Mouse (Mus musculus) stomach, embryonic 14.5 days (tissue): ENCODE results near the gene Pdk1. TPM values are rescaled to one million over a fixed set of nuclear protein-coding genes. Genes with fewer than 3 reads are reported as not detected.
"Not testable (repeated sequence)": the region's sequence is repeated elsewhere in the genome, so short reads cannot be mapped to it uniquely, and the experiment has no call there.

Experiments used
- ATAC-seq: fragments of 200-750 bp; cut with Nextera tagmentation; 2 replicates; pipeline ENCODE4 v1.8.0; 2017; ENCODE audit warnings: low read depth, moderate TSS enrichment; ENCODE audit not compliant: insufficient number of reproducible peaks, insufficient read depth, low FRiP score
- H3K27ac ChIP-seq: fragments of 300-500 bp; sonication (generic); 2 replicates; pipeline ENCODE4 v1.5.1; 2014; ENCODE audit warnings: mild to moderate bottlenecking, low read length, moderate library complexity, mixed read lengths
- H3K27me3 ChIP-seq: fragments of 300-500 bp; sonication (generic); 2 replicates; pipeline ENCODE4 v1.6.1; 2014; ENCODE audit warnings: low read length, control low read depth, mixed read lengths; ENCODE audit not compliant: control insufficient read depth, insufficient read depth
- H3K36me3 ChIP-seq: fragments of 300-500 bp; sonication (generic); 2 replicates; pipeline ENCODE4 v1.6.1; 2014; ENCODE audit warnings: mild to moderate bottlenecking, control low read depth, low read length, moderate library complexity, mixed read lengths; ENCODE audit not compliant: control insufficient read depth, insufficient read depth
- H3K4me1 ChIP-seq: fragments of 300-500 bp; sonication (generic); 2 replicates; pipeline ENCODE4 v1.6.1; 2014; ENCODE audit warnings: low read length, control low read depth, mixed read lengths; ENCODE audit not compliant: control insufficient read depth, insufficient read depth
- H3K4me2 ChIP-seq: fragments of 300-500 bp; sonication (generic); replicated peaks from 2 replicates; pipeline ENCODE4 v1.6.1; 2014; ENCODE audit warnings: low read depth, low read length, control low read depth
- H3K4me3 ChIP-seq: fragments of 300-500 bp; sonication (generic); 2 replicates; pipeline ENCODE4 v1.5.1; 2014; ENCODE audit warnings: low read depth, low read length, control low read depth
- H3K9ac ChIP-seq: fragments of 300-500 bp; sonication (generic); replicated peaks from 2 replicates; pipeline ENCODE4 v1.6.1; 2014; ENCODE audit warnings: low read depth, mild to moderate bottlenecking, control low read depth, low read length, moderate library complexity, mixed read lengths
- H3K9me3 ChIP-seq: fragments of 300-500 bp; sonication (generic); 2 replicates; pipeline ENCODE4 v1.6.1; 2016; ENCODE audit warnings: low read depth, low read length, control low read depth; ENCODE audit not compliant: control insufficient read depth
- WGBS: fragments of 180-500 bp; shearing (Covaris S2); extraction: QIAGEN DNeasy Blood & Tissue Kit; methylation state at CpG from one replicate; pipeline ENCODE4 v1.1.7; 2014; 5-methylcytosine and 5-hydroxymethylcytosine counted together
- polyA plus RNA-seq: library from polyadenylated mRNA; unstranded; fragments of >200 nt; fragmentation: Nextera tagmentation; extraction: Ambion mirVana; gene quantifications from 2 replicates; pipeline ENCODE4 v1.2.1, GENCODE M21; 2014

The Pdk1 gene
- polyA plus RNA-seq, 1 experiment from 2014 or later = 71.6 TPM

GRCm38 (mm10) chr2:71897420-71897819 lies 24.4 kb downstream of the Pdk1 start:
- peaks cover 17% of the 10 kb centered on the region for H3K36me3 ChIP-seq
- H3K9me3 ChIP-seq = no peaks in the 10 kb centered on the region
- WGBS = 88% methylated on average over 12 of the region's 12 CpGs
- H3K4me2 ChIP-seq = no peak overlapping the region
- no peak overlapping the region for H3K27ac ChIP-seq
- H3K9ac ChIP-seq = no peak overlapping the region
- H3K27me3 ChIP-seq = no peaks in the 10 kb centered on the region
- no peak for ATAC-seq
- H3K4me3 ChIP-seq = no peak overlapping the region
- H3K4me1 ChIP-seq = no peaks in the 10 kb centered on the region

GRCm38 (mm10) chr2:71898335-71898856 lies 25.4 kb downstream of the Pdk1 start:
- no peak overlapping the region for H3K4me3 ChIP-seq
- 55% methylated on average over 8 of the region's 8 CpGs for WGBS
- H3K9me3 ChIP-seq = no peaks in the 10 kb centered on the region
- H3K4me1 ChIP-seq = no peaks in the 10 kb centered on the region
- H3K4me2 ChIP-seq = no peak overlapping the region
- no peak overlapping the region for H3K9ac ChIP-seq
- no peaks in the 10 kb centered on the region for H3K27me3 ChIP-seq
- peaks cover 12% of the 10 kb centered on the region; the same call in 1 of the 2 replicates for H3K36me3 ChIP-seq
- no peak overlapping the region for H3K27ac ChIP-seq
- ATAC-seq = no peak

GRCm38 (mm10) chr2:71899886-71900285 lies 26.9 kb downstream of the Pdk1 start:
- H3K9ac ChIP-seq = no peak overlapping the region
- no peak overlapping the region for H3K4me2 ChIP-seq
- no peak overlapping the region for H3K4me3 ChIP-seq
- no peaks in the 10 kb centered on the region for H3K9me3 ChIP-seq
- no peak overlapping the region for H3K27ac ChIP-seq
- peaks cover 12% of the 10 kb centered on the region; the same call in 1 of the 2 replicates for H3K36me3 ChIP-seq
- H3K4me1 ChIP-seq = no peaks in the 10 kb centered on the region
- no peak for ATAC-seq
- 86% methylated on average over 15 of the region's 15 CpGs for WGBS
- no peaks in the 10 kb centered on the region for H3K27me3 ChIP-seq

GRCm38 (mm10) chr2:71905154-71905553 lies 32.1 kb downstream of the Pdk1 start:
- no peak overlapping the region for H3K4me2 ChIP-seq
- H3K4me1 ChIP-seq = no peaks in the 10 kb centered on the region
- H3K9me3 ChIP-seq = no peaks in the 10 kb centered on the region
- H3K9ac ChIP-seq = no peak overlapping the region
- no peaks in the 10 kb centered on the region for H3K27me3 ChIP-seq
- H3K27ac ChIP-seq = no peak overlapping the region
- 90% methylated on average over 7 of the region's 7 CpGs for WGBS
- no peak overlapping the region for H3K4me3 ChIP-seq
- ATAC-seq = no peak
- H3K36me3 ChIP-seq = peaks cover 4% of the 10 kb centered on the region; the same call in 1 of the 2 replicates

- H3K27ac ChIP-seq, H3K9me3 ChIP-seq, H3K9ac ChIP-seq, H3K4me1 ChIP-seq, H3K27me3 ChIP-seq, H3K4me2 ChIP-seq, H3K4me3 ChIP-seq, ATAC-seq, H3K36me3 ChIP-seq: not testable (repeated sequence)
- 93% methylated on average over 8 of the region's 8 CpGs for WGBS
Measured at GRCm38 (mm10) chr2:71906356-71906755, 33.3 kb downstream of the Pdk1 start.

GRCm38 (mm10) chr2:71913911-71914310 lies 40.9 kb downstream of the Pdk1 start:
- ATAC-seq = no peak
- 71% methylated on average over 10 of the region's 10 CpGs for WGBS
- no peaks in the 10 kb centered on the region for H3K9me3 ChIP-seq
- no peak overlapping the region for H3K9ac ChIP-seq
- no peaks in the 10 kb centered on the region for H3K27me3 ChIP-seq
- H3K4me1 ChIP-seq = no peaks in the 10 kb centered on the region
- no peaks in the 10 kb centered on the region for H3K36me3 ChIP-seq
- no peak overlapping the region for H3K4me3 ChIP-seq
- no peak overlapping the region for H3K27ac ChIP-seq
- no peak overlapping the region for H3K4me2 ChIP-seq

GRCm38 (mm10) chr2:71919227-71919647 lies 46.2 kb downstream of the Pdk1 start:
- H3K36me3 ChIP-seq = no peaks in the 10 kb centered on the region
- H3K9me3 ChIP-seq = no peaks in the 10 kb centered on the region
- H3K4me1 ChIP-seq = no peaks in the 10 kb centered on the region
- no peak overlapping the region for H3K9ac ChIP-seq
- no peak; the same call in 1 of the 2 replicates for ATAC-seq
- H3K4me3 ChIP-seq = no peak overlapping the region
- H3K4me2 ChIP-seq = no peak overlapping the region
- no peak overlapping the region for H3K27ac ChIP-seq
- 31% methylated on average over 11 of the region's 11 CpGs for WGBS
- no peaks in the 10 kb centered on the region for H3K27me3 ChIP-seq

GRCm38 (mm10) chr2:71924931-71925330 lies 51.9 kb downstream of the Pdk1 start:
- not testable (repeated sequence) for H3K27ac ChIP-seq, ATAC-seq
- 82% methylated on average over 2 of the region's 2 CpGs for WGBS

GRCm38 (mm10) chr2:71934046-71934445 lies 61.0 kb downstream of the Pdk1 start:
- no peak overlapping the region for H3K4me3 ChIP-seq
- H3K4me2 ChIP-seq = no peak overlapping the region
- no peaks in the 10 kb centered on the region for H3K27me3 ChIP-seq
- no peaks in the 10 kb centered on the region for H3K36me3 ChIP-seq
- H3K4me1 ChIP-seq = no peaks in the 10 kb centered on the region
- H3K27ac ChIP-seq = no peak overlapping the region
- ATAC-seq = no peak
- no peaks in the 10 kb centered on the region for H3K9me3 ChIP-seq
- H3K9ac ChIP-seq = no peak overlapping the region
- WGBS = 87% methylated on average over 8 of the region's 8 CpGs

More at GRCm38 (mm10) chr2:71924931-71925330, 51.9 kb downstream of the Pdk1 start:
- not testable (repeated sequence) for H3K4me1 ChIP-seq, H3K27me3 ChIP-seq, H3K4me3 ChIP-seq, H3K36me3 ChIP-seq, H3K9me3 ChIP-seq, H3K9ac ChIP-seq, H3K4me2 ChIP-seq
